16 mouse cellular contexts compared by ENCODE assay signal in genomic region chr14:26118150-26118549, GRCm38 (mm10). TPM values are rescaled to one million over a fixed set of nuclear protein-coding genes. Genes with fewer than 3 reads are reported as not detected.
DNase-seq lines count a peak whose midpoint lies in the region; ATAC-seq and TF ChIP-seq lines count a peak whose summit lies in the region.
"Not testable (repeated sequence)": the region's sequence is repeated elsewhere in the genome, so short reads cannot be mapped to it uniquely, and the experiment has no call there.
"Had no signal": no experiment of that assay in that cellular context is flagged by ENCODE, and none has a peak within 500 bp of the region (broad histone marks: within the 10 kb centered on the region; RNA-seq: fewer than 3 reads in every experiment).

Gene Duxbl2 (plus strand): TSS chr14:26118349.

- H3K4me2 ChIP-seq in embryonic facial prominence, embryonic 12.5 days (replicated peaks); forebrain, embryonic 12.5 days; hindbrain, embryonic 11.5 days (replicated peaks; ENCODE audit: low read depth, low read length); limb, embryonic 14.5 days (replicated peaks; ENCODE audit: low read depth, low read length, severe bottlenecking); midbrain, embryonic 12.5 days (replicated peaks); midbrain, embryonic 16.5 days (ENCODE audit: low read length); neural tube, embryonic 13.5 days; stomach, postnatal 0 days (replicated peaks; ENCODE audit: low read depth): not testable (repeated sequence)

- H3K4me1 ChIP-seq in embryonic facial prominence, embryonic 12.5 days; forebrain, embryonic 12.5 days; hindbrain, embryonic 11.5 days (replicated peaks; ENCODE audit: control insufficient read depth, insufficient read depth, low read length); limb, embryonic 14.5 days (ENCODE audit: control insufficient read depth, insufficient read depth, low read length); midbrain, embryonic 12.5 days; midbrain, embryonic 16.5 days (ENCODE audit: control insufficient read depth, insufficient read depth, low read length); neural tube, embryonic 13.5 days (replicated peaks); stomach, postnatal 0 days (replicated peaks; ENCODE audit: control insufficient read depth, insufficient read depth): not testable (repeated sequence)

- not testable (repeated sequence) for H3K9me3 ChIP-seq in embryonic facial prominence, embryonic 12.5 days; forebrain, embryonic 12.5 days; hindbrain, embryonic 11.5 days (ENCODE audit: control insufficient read depth, low read length); limb, embryonic 14.5 days (ENCODE audit: control insufficient read depth, low read length); midbrain, embryonic 12.5 days; midbrain, embryonic 16.5 days (replicated peaks; ENCODE audit: control insufficient read depth, low read length, poor library complexity, severe bottlenecking); neural tube, embryonic 13.5 days; stomach, postnatal 0 days (ENCODE audit: control insufficient read depth, low read length)

- WGBS in embryonic facial prominence, embryonic 12.5 days, result no CpG with 5 or more reads among the region's 7 CpGs
- WGBS in forebrain, embryonic 12.5 days, result no CpG with 5 or more reads among the region's 7 CpGs
- no CpG with 5 or more reads among the region's 7 CpGs for WGBS in hindbrain, embryonic 11.5 days
- no CpG with 5 or more reads among the region's 7 CpGs for WGBS in limb, embryonic 14.5 days
- WGBS in midbrain, embryonic 12.5 days, result no CpG with 5 or more reads among the region's 7 CpGs
- no CpG with 5 or more reads among the region's 7 CpGs for WGBS in midbrain, embryonic 16.5 days
- WGBS in neural tube, embryonic 13.5 days, result no CpG with 5 or more reads among the region's 7 CpGs
- no CpG with 5 or more reads among the region's 7 CpGs for WGBS in stomach, postnatal 0 days

- H3K4me3 ChIP-seq in embryonic facial prominence, embryonic 12.5 days; forebrain, embryonic 12.5 days (replicated peaks); hindbrain, embryonic 11.5 days (ENCODE audit: low read depth, low read length); limb, embryonic 14.5 days (replicated peaks; ENCODE audit: low read length); midbrain, embryonic 12.5 days; midbrain, embryonic 16.5 days (ENCODE audit: low read depth, low read length); neural tube, embryonic 13.5 days; stomach, postnatal 0 days (ENCODE audit: low read depth, low read length): not testable (repeated sequence)

- not testable (repeated sequence) for TF ChIP-seq CTCF in stomach, postnatal 0 days (IDR thresholded peaks at IDR 0.05; ENCODE audit: low read depth)

- not testable (repeated sequence) for DNase-seq in hindbrain, embryonic 11.5 days (ENCODE audit: low spot score); limb, embryonic 14.5 days (ENCODE audit: low spot score); stomach, postnatal 0 days (ENCODE audit: low spot score)

- not testable (repeated sequence) for H3K36me3 ChIP-seq in embryonic facial prominence, embryonic 12.5 days; forebrain, embryonic 12.5 days (replicated peaks); hindbrain, embryonic 11.5 days (ENCODE audit: control insufficient read depth, insufficient read depth, low read length); limb, embryonic 14.5 days (ENCODE audit: control insufficient read depth, insufficient read depth, low read length); midbrain, embryonic 12.5 days; midbrain, embryonic 16.5 days (ENCODE audit: control insufficient read depth, insufficient read depth, low read length); neural tube, embryonic 13.5 days; stomach, postnatal 0 days (ENCODE audit: control insufficient read depth, insufficient read depth, low read length)

- H3K27me3 ChIP-seq in embryonic facial prominence, embryonic 12.5 days; forebrain, embryonic 12.5 days; hindbrain, embryonic 11.5 days (ENCODE audit: control insufficient read depth, insufficient read depth, low read length); limb, embryonic 14.5 days (ENCODE audit: control insufficient read depth, insufficient read depth, low read length); midbrain, embryonic 12.5 days; midbrain, embryonic 16.5 days (ENCODE audit: control insufficient read depth, insufficient read depth, low read depth, low read length); neural tube, embryonic 13.5 days; stomach, postnatal 0 days (ENCODE audit: control insufficient read depth, insufficient read depth, low read length): not testable (repeated sequence)

- not testable (repeated sequence) for H3K9ac ChIP-seq in embryonic facial prominence, embryonic 12.5 days; forebrain, embryonic 12.5 days; hindbrain, embryonic 11.5 days (ENCODE audit: low read depth, low read length); limb, embryonic 14.5 days (ENCODE audit: low read depth, low read length, severe bottlenecking); midbrain, embryonic 12.5 days (replicated peaks); midbrain, embryonic 16.5 days (ENCODE audit: low read depth, low read length); neural tube, embryonic 13.5 days; stomach, postnatal 0 days (ENCODE audit: low read length)

- not testable (repeated sequence) for TF ChIP-seq EP300 in stomach, postnatal 0 days (optimal IDR thresholded peaks at IDR 0.05)

- 0 out of 2 replicates have a peak, but pooled peaks have one; percentile 3 for ATAC-seq in embryonic facial prominence, embryonic 12.5 days (ENCODE audit: insufficient number of reproducible peaks, insufficient read depth, low FRiP score, low TSS enrichment)
- ATAC-seq in forebrain, embryonic 12.5 days (ENCODE audit: low FRiP score), result peak; percentile 36; the same call in 1 of the 2 replicates
- peak; percentile 45 for ATAC-seq in hindbrain, embryonic 11.5 days (ENCODE audit: low FRiP score)
- ATAC-seq in limb, embryonic 14.5 days (ENCODE audit: low FRiP score, low read depth), result peak; percentile 58; the same call in 1 of the 2 replicates
- ATAC-seq in midbrain, embryonic 12.5 days (ENCODE audit: low FRiP score, low read depth), result peak; percentile 54; the same call in 1 of the 2 replicates
- ATAC-seq in midbrain, embryonic 16.5 days, result peak; percentile 39; the same call in 1 of the 2 replicates
- ATAC-seq in neural tube, embryonic 13.5 days (ENCODE audit: low read depth), result peak; percentile 74
- ATAC-seq in stomach, postnatal 0 days (ENCODE audit: low FRiP score, low TSS enrichment), result peak; percentile 47

- not testable (repeated sequence) for H3K27ac ChIP-seq in embryonic facial prominence, embryonic 12.5 days; forebrain, embryonic 12.5 days; hindbrain, embryonic 11.5 days (ENCODE audit: low read depth, low read length); limb, embryonic 14.5 days (replicated peaks; ENCODE audit: low read depth, low read length); midbrain, embryonic 12.5 days (replicated peaks); midbrain, embryonic 16.5 days (ENCODE audit: low read length); neural tube, embryonic 13.5 days (replicated peaks); stomach, postnatal 0 days (replicated peaks)

- not testable (repeated sequence) for TF ChIP-seq POLR2A in limb, embryonic 14.5 days (IDR thresholded peaks at IDR 0.05; ENCODE audit: borderline replicate concordance, extremely low read depth, insufficient read depth, insufficient read length)

RNA-seq across cellular contexts. Expression of gene Duxbl2, which starts in this region (rescaled TPM):
- polyA plus RNA-seq in embryonic facial prominence, embryonic 12.5 days (2016; fragmentation: Nextera tagmentation; extraction: Ambion mirVana), result 3.4 TPM in 1 of 2 replicates, not detected in the other
- 1.6 and 4.6 TPM in 2 replicates for polyA plus RNA-seq in forebrain, embryonic 12.5 days (2016; fragmentation: Nextera tagmentation; extraction: Ambion mirVana)
- polyA plus RNA-seq in hindbrain, embryonic 11.5 days (2014; fragmentation: Nextera tagmentation; extraction: Ambion mirVana), result 0.50 and 3.3 TPM in 2 replicates
- polyA plus RNA-seq in limb, embryonic 14.5 days (2012; rRNA removed), result not detected in 2 replicates
- 0.21 and 3.2 TPM in 2 replicates for polyA plus RNA-seq in limb, embryonic 14.5 days (2014; fragmentation: Nextera tagmentation; extraction: Ambion mirVana)
- 8.3 TPM in 1 of 2 replicates, not detected in the other for polyA plus RNA-seq in midbrain, embryonic 12.5 days (2016; fragmentation: Nextera tagmentation; extraction: Ambion mirVana)
- 1.9 TPM in 1 of 2 replicates, not detected in the other for polyA plus RNA-seq in midbrain, embryonic 16.5 days (2015; fragmentation: Nextera tagmentation; extraction: Ambion mirVana)
- polyA plus RNA-seq in neural tube, embryonic 13.5 days (2015; fragmentation: Nextera tagmentation; extraction: Ambion mirVana), result 0.59 TPM in 1 of 2 replicates, not detected in the other
- 0.67 TPM in 1 of 2 replicates, not detected in the other for polyA plus RNA-seq in stomach, postnatal 0 days (2015; fragmentation: Nextera tagmentation; extraction: Ambion mirVana)
- polyA plus RNA-seq: cerebellum, adult 2 months; embryonic facial prominence, embryonic 13.5 days; forebrain, embryonic 10.5 days; forebrain, postnatal 0 days; G1E; heart, embryonic 16.5 days; hindbrain, embryonic 12.5 days; hindbrain, postnatal 0 days had no signal

Comparison
In these comparisons a context has a peak if more than half of its experiments do, and no peak if none do; other contexts are left out.
1. Peak in ATAC-seq in neural tube, embryonic 13.5 days; RNA of the gene not detected or under 1 TPM.
2. Peak in ATAC-seq in stomach, postnatal 0 days; RNA of the gene not detected or under 1 TPM.
3. ATAC-seq: peak in every context shown above with its lines; median percentile 74 in neural tube, embryonic 13.5 days; 58 in limb, embryonic 14.5 days; 54 in midbrain, embryonic 12.5 days; 47 in stomach, postnatal 0 days; 45 in hindbrain, embryonic 11.5 days; 39 in midbrain, embryonic 16.5 days; 36 in forebrain, embryonic 12.5 days; 3 in embryonic facial prominence, embryonic 12.5 days.